ENCODE assay signal across 13 mouse cellular contexts in genomic region chr12:81933430-81933829, GRCm38 (mm10).
DNase-seq lines count a peak whose midpoint lies in the region; ATAC-seq lines count a peak whose summit lies in the region.
"Had no signal": no experiment of that assay in that cellular context is flagged by ENCODE, and none has a peak within 500 bp of the region (broad histone marks: within the 10 kb centered on the region; RNA-seq: fewer than 3 reads in every experiment).

No protein-coding gene starts in this region.

- WGBS in kidney, embryonic 16.5 days = 82% methylated on average over 5 of the region's 5 CpGs

- no peak overlapping the region for H3K4me3 ChIP-seq in kidney, embryonic 16.5 days (ENCODE audit: low read length)
- H3K4me3 ChIP-seq: embryonic facial prominence, embryonic 15.5 days; limb, embryonic 12.5 days; stomach, embryonic 15.5 days had no signal

- ATAC-seq in kidney, embryonic 16.5 days (ENCODE audit: low FRiP score, low TSS enrichment) = no peak
- ATAC-seq in granulocyte monocyte progenitor cell, adult 5-6 weeks (replicated peaks; ENCODE audit: poor library complexity, severe bottlenecking) = peak; percentile 91

- H3K27ac ChIP-seq in kidney, embryonic 16.5 days (ENCODE audit: low read length) = no peak overlapping the region
- H3K27ac ChIP-seq: embryonic facial prominence, embryonic 15.5 days; limb, embryonic 12.5 days; stomach, embryonic 15.5 days had no signal

- H3K4me2 ChIP-seq in kidney, embryonic 16.5 days (replicated peaks; ENCODE audit: low read depth, low read length) = no peak overlapping the region
- H3K4me2 ChIP-seq: embryonic facial prominence, embryonic 15.5 days; heart, embryonic 11.5 days; limb, embryonic 12.5 days; stomach, embryonic 15.5 days had no signal

- no peak overlapping the region for H3K9ac ChIP-seq in kidney, embryonic 16.5 days (replicated peaks; ENCODE audit: low read length)
- H3K9ac ChIP-seq: embryonic facial prominence, embryonic 15.5 days; limb, embryonic 12.5 days; stomach, embryonic 15.5 days had no signal

- no peaks in the 10 kb centered on the region for H3K27me3 ChIP-seq in kidney, embryonic 16.5 days (ENCODE audit: insufficient read depth, low read length)
- H3K27me3 ChIP-seq: embryonic facial prominence, embryonic 15.5 days; limb, embryonic 12.5 days; stomach, embryonic 15.5 days had no signal

- peaks cover 7% of the 10 kb centered on the region; the same call in 1 of the 2 replicates for H3K36me3 ChIP-seq in kidney, embryonic 16.5 days (ENCODE audit: insufficient read depth, low read length)
- H3K36me3 ChIP-seq: stomach, embryonic 15.5 days had no signal

- H3K9me3 ChIP-seq in kidney, embryonic 16.5 days (ENCODE audit: low read length) = no peaks in the 10 kb centered on the region
- H3K9me3 ChIP-seq: embryonic facial prominence, embryonic 15.5 days; limb, embryonic 12.5 days; stomach, embryonic 15.5 days had no signal

- peaks cover 3% of the 10 kb centered on the region; the same call in 1 of the 2 replicates for H3K4me1 ChIP-seq in kidney, embryonic 16.5 days (ENCODE audit: insufficient read depth, low read length)
- H3K4me1 ChIP-seq: embryonic facial prominence, embryonic 15.5 days; stomach, embryonic 15.5 days had no signal

- peak; percentile 55 for DNase-seq in kidney, adult 18-20 months
- DNase-seq in lung, postnatal 10 days = peak; percentile 16
- peak; percentile 84 for DNase-seq in yolk sac, embryonic 10.5 days (ENCODE audit: low spot score)
- DNase-seq in cerebellum, postnatal 36 days = no peak
- no peak for DNase-seq in urinary bladder, postnatal 14 days (ENCODE audit: low spot score)
- no peak for DNase-seq in frontal cortex, postnatal 25 days (ENCODE audit: low spot score in 2 of 2)
- DNase-seq: cerebellum, adult 9-11 months had no signal

Comparison
In these comparisons a context has a peak if more than half of its experiments do, and no peak if none do; other contexts are left out.
1. DNase-seq: peak in kidney, adult 18-20 months (single experiment), lung, postnatal 10 days (single experiment) and yolk sac, embryonic 10.5 days (single experiment); none in cerebellum, postnatal 36 days (0 of 2), urinary bladder, postnatal 14 days (single experiment) and frontal cortex, postnatal 25 days (0 of 2).